Mouse (Mus musculus) neural tube, embryonic 15.5 days (tissue): Measurements from ENCODE around the gene Fev. TPM values are rescaled to one million over a fixed set of nuclear protein-coding genes. Genes with fewer than 3 reads are reported as not detected.

Source experiments
- ATAC-seq: fragments of 200-750 bp; cut with Nextera tagmentation; 2 replicates; pipeline ENCODE4 v1.8.0; 2017; ENCODE audit warnings: mild to moderate bottlenecking, moderate TSS enrichment, moderate library complexity; ENCODE audit not compliant: low FRiP score
- H3K27ac ChIP-seq: fragments of 300-500 bp; sonication (generic); replicated peaks from 2 replicates; pipeline ENCODE4 v1.5.1; 2015; ENCODE audit warnings: mild to moderate bottlenecking, inconsistent platforms
- H3K27me3 ChIP-seq: fragments of 300-500 bp; sonication (generic); replicated peaks from 2 replicates; pipeline ENCODE4 v1.6.1; 2015; ENCODE audit warnings: inconsistent platforms
- H3K36me3 ChIP-seq: fragments of 300-500 bp; sonication (generic); 2 replicates; pipeline ENCODE4 v1.6.1; 2015; ENCODE audit warnings: inconsistent platforms
- H3K4me1 ChIP-seq: fragments of 300-500 bp; sonication (generic); 2 replicates; pipeline ENCODE4 v1.6.1; 2015; ENCODE audit warnings: inconsistent platforms
- H3K4me2 ChIP-seq: fragments of 300-500 bp; sonication (generic); 2 replicates; pipeline ENCODE4 v1.6.1; 2015; ENCODE audit warnings: inconsistent platforms, mild to moderate bottlenecking, moderate library complexity
- H3K4me3 ChIP-seq: fragments of 300-500 bp; sonication (generic); replicated peaks from 2 replicates; pipeline ENCODE4 v1.5.1; 2015; ENCODE audit warnings: mild to moderate bottlenecking, inconsistent platforms
- H3K9ac ChIP-seq: fragments of 300-500 bp; sonication (generic); replicated peaks from 2 replicates; pipeline ENCODE4 v1.6.1; 2015; ENCODE audit warnings: mild to moderate bottlenecking, inconsistent platforms
- H3K9me3 ChIP-seq: fragments of 300-500 bp; sonication (generic); replicated peaks from 2 replicates; pipeline ENCODE4 v1.6.1; 2016; ENCODE audit warnings: inconsistent platforms
- WGBS: fragments of 180-500 bp; shearing (Covaris S2); methylation state at CpG from one replicate; pipeline ENCODE4 v1.1.7; 2015; ENCODE audit warnings: mixed read lengths; 5-methylcytosine and 5-hydroxymethylcytosine counted together
- microRNA counts: library from miRNA; unstranded; fragments of <30 nt; microRNA quantifications from one replicate; lab custom pipeline; 2016
- microRNA-seq: library from miRNA; unstranded; fragments of <30 nt; microRNA quantifications from one replicate; pipeline ENCODE4, GENCODE M21; 2017
- polyA plus RNA-seq: library from polyadenylated mRNA; unstranded; fragments of >200 nt; fragmentation: Nextera tagmentation; extraction: Ambion mirVana; gene quantifications from 2 replicates; pipeline ENCODE4 v1.2.1, GENCODE M21; 2015

Gene Fev
- polyA plus RNA-seq, 1 experiment from 2014 or later: 0.73 TPM

DNA sequence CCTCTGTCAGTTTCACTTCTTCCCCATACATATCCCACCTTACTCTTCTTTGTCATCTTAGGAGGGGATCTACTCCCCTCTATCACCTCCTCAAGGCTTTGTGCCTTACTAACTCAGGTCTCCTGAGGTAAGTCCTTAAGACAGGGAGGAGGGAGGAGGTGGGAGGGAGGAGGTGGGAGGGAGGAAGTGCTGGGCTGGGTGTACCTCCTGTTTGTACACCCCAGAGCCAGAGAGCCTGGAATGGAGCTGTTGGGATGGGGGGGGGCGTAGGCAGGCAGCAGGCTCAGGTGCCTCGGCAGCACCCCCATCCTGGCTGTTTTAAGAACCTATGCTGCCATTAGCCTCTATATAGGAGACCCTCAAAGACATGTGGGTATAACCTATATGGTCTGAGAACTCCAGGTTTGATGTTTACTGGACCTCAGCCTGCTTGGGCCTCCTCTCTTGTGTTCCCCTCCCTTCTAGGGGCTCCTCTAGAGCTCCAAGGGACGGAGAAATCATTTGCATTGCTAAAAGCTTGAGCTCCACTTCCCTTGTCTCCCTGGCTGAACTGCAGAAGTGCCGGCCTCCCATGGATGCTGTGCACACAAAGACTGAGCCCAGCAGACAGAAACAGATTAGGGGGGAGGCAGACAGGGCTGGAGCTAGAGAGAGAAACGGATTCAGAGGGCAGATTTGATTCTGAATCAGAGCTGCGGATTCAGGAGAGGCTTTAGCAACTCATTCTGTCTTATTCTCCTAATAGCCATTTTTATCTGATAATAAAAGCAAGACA is 34.0 kb downstream of the Fev start:
- no peak overlapping the region for H3K4me2 ChIP-seq
- H3K9ac ChIP-seq: no peak overlapping the region
- peaks cover 25% of the 10 kb centered on the region for H3K4me1 ChIP-seq
- no peak for ATAC-seq
- H3K4me3 ChIP-seq: no peak overlapping the region
- H3K27me3 ChIP-seq: peaks cover 6% of the 10 kb centered on the region; the same call in 1 of the 2 replicates
- H3K9me3 ChIP-seq: no peaks in the 10 kb centered on the region
- no peaks in the 10 kb centered on the region for H3K36me3 ChIP-seq
- no peak overlapping the region for H3K27ac ChIP-seq
- WGBS: 5% methylated on average over 6 of the region's 6 CpGs

DNA sequence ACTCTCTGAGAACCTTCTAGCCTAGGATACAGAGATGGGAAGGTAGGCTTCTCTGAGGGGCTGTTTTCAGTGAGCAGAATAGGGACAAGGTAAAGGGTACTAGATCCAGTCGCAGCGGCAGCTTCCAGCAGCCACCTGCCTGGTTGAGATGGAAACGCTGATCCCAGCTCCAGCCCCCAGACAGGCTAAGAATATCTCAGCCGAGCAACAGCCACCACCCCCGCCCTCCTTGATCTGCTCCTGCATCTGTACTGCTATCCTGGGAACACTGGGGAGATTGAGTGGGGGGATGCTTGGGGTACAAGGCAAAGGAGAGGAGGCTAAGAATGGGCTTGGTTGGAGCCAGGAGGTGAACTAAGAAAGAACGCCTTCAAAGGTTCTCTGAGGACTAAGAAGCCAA is 35.0 kb downstream of the Fev start:
- Histone ChIP-seq H3K27ac (no peak overlapping the region), H3K9me3 (no peaks in the 10 kb centered on the region), H3K36me3 (no peaks in the 10 kb centered on the region), H3K27me3 (peaks cover 6% of the 10 kb centered on the region; the same call in 1 of the 2 replicates), H3K4me2 (no peak overlapping the region), H3K9ac (no peak overlapping the region), H3K4me3 (no peak overlapping the region), H3K4me1 (peaks cover 21% of the 10 kb centered on the region)
- ATAC-seq: no peak
- 35% methylated on average over 6 of the region's 6 CpGs for WGBS

DNA sequence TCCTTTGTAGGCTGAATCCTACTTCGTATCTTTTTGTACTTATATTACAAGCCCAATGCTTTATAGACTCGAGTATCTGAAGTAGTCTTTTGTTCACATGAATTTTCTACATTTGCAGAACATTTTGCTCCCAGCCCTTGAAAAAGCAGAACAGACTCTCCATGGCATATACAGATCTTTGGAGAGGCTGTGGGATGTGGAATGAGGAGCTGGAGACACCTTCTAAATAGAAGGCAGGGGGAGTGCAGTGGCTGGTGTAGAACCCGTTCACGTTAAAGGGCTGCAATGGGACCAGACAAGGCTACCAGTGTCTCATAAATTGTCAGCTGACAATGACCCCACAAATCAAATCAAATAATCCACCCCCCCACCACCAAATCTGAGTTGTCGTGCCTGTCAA is 36.3 kb downstream of the Fev start:
- peaks cover 15% of the 10 kb centered on the region for H3K4me1 ChIP-seq
- H3K9ac ChIP-seq: no peak overlapping the region
- ATAC-seq: no peak
- H3K4me3 ChIP-seq: no peak overlapping the region
- H3K9me3 ChIP-seq: no peaks in the 10 kb centered on the region
- H3K4me2 ChIP-seq: no peak overlapping the region
- 36% methylated on average over 5 of the region's 5 CpGs for WGBS
- H3K27me3 ChIP-seq: peaks cover 6% of the 10 kb centered on the region; the same call in 1 of the 2 replicates
- H3K36me3 ChIP-seq: no peaks in the 10 kb centered on the region
- H3K27ac ChIP-seq: no peak overlapping the region

DNA sequence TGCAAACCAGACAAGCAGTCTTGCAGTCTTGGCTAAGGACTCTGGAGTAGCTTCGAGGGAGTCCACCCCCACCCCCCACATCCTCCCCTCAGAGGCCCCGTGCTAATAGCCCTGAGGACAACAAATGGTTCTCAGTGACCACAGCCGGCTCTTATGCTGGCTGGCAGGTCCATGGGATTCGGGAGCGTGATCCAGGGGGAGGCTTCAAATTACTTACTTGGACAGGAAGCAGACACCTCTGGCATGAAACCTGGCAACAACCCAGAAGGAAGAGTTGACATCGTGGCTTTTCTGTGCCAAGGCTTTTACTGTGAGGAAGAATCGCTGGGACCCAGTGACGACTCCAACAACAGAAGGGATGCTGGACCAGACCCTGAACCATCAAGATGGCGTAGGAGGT is 38.9 kb downstream of the Fev start:
- H3K9me3 ChIP-seq: no peaks in the 10 kb centered on the region
- no peak overlapping the region for H3K4me3 ChIP-seq
- no peaks in the 10 kb centered on the region for H3K36me3 ChIP-seq
- 37% methylated on average over 9 of the region's 9 CpGs for WGBS
- H3K9ac ChIP-seq: no peak overlapping the region
- H3K27me3 ChIP-seq: 0 out of 2 replicates have a peak, but pooled peaks cover 2% of the 10 kb centered on the region
- H3K4me1 ChIP-seq: peaks cover 5% of the 10 kb centered on the region; the same call in 1 of the 2 replicates
- no peak overlapping the region for H3K27ac ChIP-seq
- H3K4me2 ChIP-seq: no peak overlapping the region
- ATAC-seq: no peak

DNA sequence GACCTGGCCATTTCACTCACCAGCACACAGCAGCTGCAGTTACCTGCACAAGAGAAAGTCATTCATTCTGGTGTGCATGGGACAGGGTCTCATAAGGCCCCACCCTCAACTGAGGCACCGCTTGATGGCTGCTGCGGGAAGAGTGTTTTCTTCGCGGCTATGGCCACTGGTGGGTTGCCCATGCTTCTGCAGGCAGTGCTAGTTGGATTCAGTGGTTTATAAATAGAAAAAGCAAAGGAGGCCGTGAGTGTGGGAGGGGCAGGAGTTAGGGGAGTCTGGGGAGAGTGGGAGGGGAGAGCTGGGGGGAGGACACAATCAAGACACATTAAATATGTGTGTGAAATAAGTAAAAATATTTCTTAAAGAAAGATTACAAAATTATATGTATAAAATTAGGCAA is 42.1 kb downstream of the Fev start:
- H3K9me3 ChIP-seq: no peaks in the 10 kb centered on the region
- H3K4me1 ChIP-seq: no peaks in the 10 kb centered on the region
- no peak overlapping the region for H3K4me2 ChIP-seq
- no peak overlapping the region for H3K9ac ChIP-seq
- WGBS: 87% methylated on average over 5 of the region's 5 CpGs
- H3K4me3 ChIP-seq: no peak overlapping the region
- no peaks in the 10 kb centered on the region for H3K36me3 ChIP-seq
- H3K27ac ChIP-seq: no peak overlapping the region
- H3K27me3 ChIP-seq: no peaks in the 10 kb centered on the region
- no peak for ATAC-seq

DNA sequence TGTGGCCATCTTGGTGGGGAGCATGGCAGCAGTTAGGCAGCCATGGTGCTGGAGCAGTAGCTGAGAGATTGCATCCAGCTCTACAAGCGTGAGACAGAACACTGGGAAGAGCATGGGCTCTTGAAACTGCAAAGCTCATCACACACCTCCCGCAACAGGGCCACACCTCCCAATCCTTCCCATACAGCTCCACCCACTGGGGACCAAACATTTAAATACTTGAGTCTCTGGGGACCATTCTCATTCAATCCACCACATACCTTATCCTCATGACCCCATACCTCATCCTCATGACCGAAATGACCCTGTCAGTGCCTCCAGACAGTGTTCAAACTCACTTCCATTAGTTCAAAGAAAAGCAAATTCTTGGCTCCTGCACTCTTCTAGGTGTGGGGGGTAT is 52.0 kb downstream of the Fev start:
- H3K4me1 ChIP-seq: no peaks in the 10 kb centered on the region
- H3K27ac ChIP-seq: no peak overlapping the region
- no peaks in the 10 kb centered on the region for H3K9me3 ChIP-seq
- ATAC-seq: no peak
- H3K9ac ChIP-seq: no peak overlapping the region
- H3K4me2 ChIP-seq: no peak overlapping the region
- H3K27me3 ChIP-seq: no peaks in the 10 kb centered on the region
- H3K36me3 ChIP-seq: no peaks in the 10 kb centered on the region
- 88% methylated on average over 3 of the region's 3 CpGs for WGBS
- no peak overlapping the region for H3K4me3 ChIP-seq

MicroRNAs within 50 kb of the gene (microRNA counts, 519-probe panel; counts per million panel counts)
- microRNA mmu-miR-375 (lab: Ali Mortazavi, UCI): 2,470 counts per million, percentile 56 among the panel's probes with 10 or more counts

Small RNA genes within 50 kb of the gene (microRNA-seq; reads per million reads assigned to microRNA genes)
- gene Mir375: 142 reads per million, percentile 58 among the genes with 10 or more reads in this experiment

Other genes with a start within 250 kb of the Fev start
- gene Ttll4, start 223.7 kb downstream of the Fev start, polyA plus RNA-seq: 7.7 and 8.9 TPM in 2 replicates
- gene Cyp27a1, start 171.8 kb downstream of the Fev start, polyA plus RNA-seq: 2.9 and 3.2 TPM in 2 replicates
- gene Prkag3, start 136.2 kb downstream of the Fev start, polyA plus RNA-seq: 0.17 and 0.40 TPM in 2 replicates
- 5.7 and 6.4 TPM in 2 replicates for gene Wnt6, start 113.5 kb downstream of the Fev start, polyA plus RNA-seq
- 0.09 and 0.20 TPM in 2 replicates for gene Wnt10a, start 93.9 kb downstream of the Fev start, polyA plus RNA-seq
- gene Cdk5r2, start 30.5 kb downstream of the Fev start, polyA plus RNA-seq: 10.0 and 11.6 TPM in 2 replicates
- gene Cryba2, start 7.7 kb upstream of the Fev start, polyA plus RNA-seq: 0.41 and 1.5 TPM in 2 replicates
- gene Cfap65, start 50.2 kb upstream of the Fev start, polyA plus RNA-seq: 0.41 and 0.43 TPM in 2 replicates
- gene Ihh, start 66.3 kb upstream of the Fev start, polyA plus RNA-seq: 0.84 and 3.0 TPM in 2 replicates
- gene Nhej1, start 239.8 kb upstream of the Fev start, polyA plus RNA-seq: 6.0 and 7.1 TPM in 2 replicates
- gene Slc23a3, start 248.5 kb upstream of the Fev start, polyA plus RNA-seq: not detected in 2 replicates